Comparison of ENCODE assay signal across 20 mouse cellular contexts in the genomic region with DNA sequence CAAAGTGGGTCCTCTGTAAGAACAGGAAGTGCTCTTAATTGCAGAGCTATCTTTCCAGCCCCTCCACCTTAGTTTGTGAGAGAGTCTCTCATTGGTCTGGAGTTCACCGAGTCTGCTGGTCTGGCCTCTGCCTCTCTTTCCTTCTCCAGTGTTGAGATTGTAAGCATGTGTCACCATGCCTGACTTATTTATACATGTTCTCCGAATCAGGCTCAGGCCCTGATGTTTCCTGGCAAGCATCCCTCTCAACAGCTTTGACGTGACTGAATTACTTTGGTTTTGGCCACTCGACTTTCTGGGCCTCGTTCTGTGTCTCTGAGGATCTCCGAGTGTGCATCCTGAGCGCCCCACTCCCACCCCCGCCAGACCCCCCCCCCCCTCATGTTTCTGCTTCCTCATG. TPM values are rescaled to one million over a fixed set of nuclear protein-coding genes. Genes with fewer than 3 reads are reported as not detected.
DNase-seq lines count a peak whose midpoint lies in the region; ATAC-seq and TF ChIP-seq lines count a peak whose summit lies in the region.
"Had no signal": no experiment of that assay in that cellular context is flagged by ENCODE, and none has a peak within 500 bp of the region (broad histone marks: within the 10 kb centered on the region; RNA-seq: fewer than 3 reads in every experiment).

No protein-coding gene starts in this region.

- H3K4me2 ChIP-seq in stomach, embryonic 14.5 days (replicated peaks; ENCODE audit: low read depth, low read length) = no peak overlapping the region
- no peak overlapping the region for H3K4me2 ChIP-seq in stomach, postnatal 0 days (replicated peaks; ENCODE audit: low read depth)
- H3K4me2 ChIP-seq: forebrain, embryonic 13.5 days; heart, embryonic 15.5 days; hindbrain, embryonic 14.5 days; limb, embryonic 12.5 days; midbrain, embryonic 12.5 days; neural tube, embryonic 13.5 days had no signal

- DNase-seq in frontal cortex, postnatal 25 days (ENCODE audit: low spot score in 2 of 2) = no peak
- peak; percentile 15 to 34 for DNase-seq in heart, postnatal 14 days
- no peak for DNase-seq in heart, adult 8-10 months (ENCODE audit: low spot score)
- no peak for DNase-seq in stomach, postnatal 0 days (ENCODE audit: low spot score)
- no peak for DNase-seq in spleen, adult 18-20 months
- DNase-seq: adrenal gland, postnatal 14 days; B cell, adult 2 months; kidney, adult 18-20 months; kidney, postnatal 25 days; right cerebral cortex, postnatal 14 days; thymus, postnatal 4 days had no signal

- no peak overlapping the region for H3K27ac ChIP-seq in stomach, embryonic 14.5 days (ENCODE audit: low read length)
- no peak overlapping the region for H3K27ac ChIP-seq in stomach, postnatal 0 days (replicated peaks)
- H3K27ac ChIP-seq: forebrain, embryonic 13.5 days; heart, embryonic 15.5 days; hindbrain, embryonic 14.5 days; limb, embryonic 12.5 days; liver, embryonic 14.5 days; midbrain, embryonic 12.5 days; neural tube, embryonic 13.5 days had no signal

- H3K4me3 ChIP-seq in stomach, embryonic 14.5 days (ENCODE audit: low read depth, low read length) = no peak overlapping the region
- H3K4me3 ChIP-seq in stomach, postnatal 0 days (ENCODE audit: low read depth, low read length) = no peak overlapping the region
- H3K4me3 ChIP-seq: forebrain, embryonic 13.5 days; heart, embryonic 15.5 days; limb, embryonic 12.5 days; midbrain, embryonic 12.5 days; neural tube, embryonic 13.5 days had no signal

- TF ChIP-seq CTCF in stomach, postnatal 0 days (IDR thresholded peaks at IDR 0.05; ENCODE audit: low read depth) = no peak

- no peaks in the 10 kb centered on the region for H3K4me1 ChIP-seq in stomach, embryonic 14.5 days (ENCODE audit: control insufficient read depth, insufficient read depth, low read length)
- H3K4me1 ChIP-seq in stomach, postnatal 0 days (replicated peaks; ENCODE audit: control insufficient read depth, insufficient read depth) = no peaks in the 10 kb centered on the region
- H3K4me1 ChIP-seq: heart, embryonic 15.5 days; limb, embryonic 12.5 days had no signal

- ATAC-seq in frontal cortex, adult (ENCODE audit: low TSS enrichment) = peak; percentile 34; the same call in 1 of the 2 replicates
- ATAC-seq in stomach, embryonic 14.5 days (ENCODE audit: insufficient number of reproducible peaks, insufficient read depth, low FRiP score, low read depth) = peak; percentile 37; the same call in 1 of the 2 replicates
- no peak; the same call in 1 of the 2 replicates for ATAC-seq in stomach, postnatal 0 days (ENCODE audit: low FRiP score, low TSS enrichment)
- ATAC-seq: forebrain, embryonic 13.5 days had no signal

- 47% methylated on average over 8 of the region's 8 CpGs for WGBS in stomach, embryonic 14.5 days
- WGBS in stomach, postnatal 0 days = 52% methylated on average over 7 of the region's 8 CpGs

- no peaks in the 10 kb centered on the region for H3K36me3 ChIP-seq in stomach, embryonic 14.5 days (ENCODE audit: control insufficient read depth, insufficient read depth, low read length)
- H3K36me3 ChIP-seq in stomach, postnatal 0 days (ENCODE audit: control insufficient read depth, insufficient read depth, low read length) = no peaks in the 10 kb centered on the region
- H3K36me3 ChIP-seq: heart, embryonic 15.5 days; limb, embryonic 12.5 days; midbrain, embryonic 12.5 days; neural tube, embryonic 13.5 days had no signal

- H3K9ac ChIP-seq in stomach, embryonic 14.5 days (replicated peaks; ENCODE audit: low read depth, low read length) = no peak overlapping the region
- H3K9ac ChIP-seq in stomach, postnatal 0 days (ENCODE audit: low read length) = no peak overlapping the region
- H3K9ac ChIP-seq: forebrain, embryonic 13.5 days; heart, embryonic 15.5 days; hindbrain, embryonic 14.5 days; limb, embryonic 12.5 days; liver, embryonic 14.5 days; midbrain, embryonic 12.5 days; neural tube, embryonic 13.5 days had no signal

- H3K9me3 ChIP-seq in stomach, embryonic 14.5 days (ENCODE audit: control insufficient read depth, low read depth, low read length) = no peaks in the 10 kb centered on the region
- no peaks in the 10 kb centered on the region for H3K9me3 ChIP-seq in stomach, postnatal 0 days (ENCODE audit: control insufficient read depth, low read length)
- H3K9me3 ChIP-seq: forebrain, embryonic 13.5 days; heart, embryonic 15.5 days; limb, embryonic 12.5 days; midbrain, embryonic 12.5 days; neural tube, embryonic 13.5 days had no signal

- intact Hi-C loops in heart, postnatal 14 days (cut with DNase I) = no loop called here

- H3K27me3 ChIP-seq in stomach, embryonic 14.5 days (ENCODE audit: control insufficient read depth, insufficient read depth, low read length) = no peaks in the 10 kb centered on the region
- H3K27me3 ChIP-seq in stomach, postnatal 0 days (ENCODE audit: control insufficient read depth, insufficient read depth, low read length) = no peaks in the 10 kb centered on the region
- H3K27me3 ChIP-seq: forebrain, embryonic 13.5 days; heart, embryonic 15.5 days; limb, embryonic 12.5 days; midbrain, embryonic 12.5 days; neural tube, embryonic 13.5 days had no signal

- TF ChIP-seq EP300 in stomach, postnatal 0 days (optimal IDR thresholded peaks at IDR 0.05) = no peak

RNA-seq across cellular contexts. Expression of a gene that starts 55.4 kb away (rescaled TPM):
- total RNA-seq in heart, postnatal 14 days (2021) = 10 to 100 TPM; 13.5 to 17.1 TPM
- 10 to 100 TPM in 3 of 4 experiments, 1 to 10 TPM in 1; 9.5 to 20.6 (median 11.9) TPM for total RNA-seq in heart, adult 8-10 months (2022)
- polyA plus RNA-seq in stomach, embryonic 14.5 days (2014; fragmentation: Nextera tagmentation; extraction: Ambion mirVana) = 31.8 and 34.5 TPM in 2 replicates
- polyA plus RNA-seq in stomach, postnatal 0 days (2015; fragmentation: Nextera tagmentation; extraction: Ambion mirVana) = 12.1 and 13.3 TPM in 2 replicates

Comparison
In these comparisons a context has a peak if more than half of its experiments do, and no peak if none do; other contexts are left out.
1. DNase-seq: peak in heart, postnatal 14 days (2 of 2); none in frontal cortex, postnatal 25 days (0 of 2), heart, adult 8-10 months (single experiment), stomach, postnatal 0 days (single experiment) and spleen, adult 18-20 months (0 of 2).